Mouse (Mus musculus) stomach, embryonic 14.5 days (tissue): ENCODE measurements around the gene Nemp2. TPM values are rescaled to one million over a fixed set of nuclear protein-coding genes. Genes with fewer than 3 reads are reported as not detected.
A peak's percentile ranks its signal among the peaks of the same experiment; 100 is the strongest.

ENCODE experiments used
- ATAC-seq: fragments of 200-750 bp; cut with Nextera tagmentation; 2 replicates; pipeline ENCODE4 v1.8.0; 2017; ENCODE audit warnings: low read depth, moderate TSS enrichment; ENCODE audit not compliant: insufficient number of reproducible peaks, insufficient read depth, low FRiP score
- H3K27ac ChIP-seq: fragments of 300-500 bp; sonication (generic); 2 replicates; pipeline ENCODE4 v1.5.1; 2014; ENCODE audit warnings: mild to moderate bottlenecking, low read length, moderate library complexity, mixed read lengths
- H3K27me3 ChIP-seq: fragments of 300-500 bp; sonication (generic); 2 replicates; pipeline ENCODE4 v1.6.1; 2014; ENCODE audit warnings: low read length, control low read depth, mixed read lengths; ENCODE audit not compliant: control insufficient read depth, insufficient read depth
- H3K36me3 ChIP-seq: fragments of 300-500 bp; sonication (generic); 2 replicates; pipeline ENCODE4 v1.6.1; 2014; ENCODE audit warnings: mild to moderate bottlenecking, control low read depth, low read length, moderate library complexity, mixed read lengths; ENCODE audit not compliant: control insufficient read depth, insufficient read depth
- H3K4me1 ChIP-seq: fragments of 300-500 bp; sonication (generic); 2 replicates; pipeline ENCODE4 v1.6.1; 2014; ENCODE audit warnings: low read length, control low read depth, mixed read lengths; ENCODE audit not compliant: control insufficient read depth, insufficient read depth
- H3K4me2 ChIP-seq: fragments of 300-500 bp; sonication (generic); replicated peaks from 2 replicates; pipeline ENCODE4 v1.6.1; 2014; ENCODE audit warnings: low read depth, low read length, control low read depth
- H3K4me3 ChIP-seq: fragments of 300-500 bp; sonication (generic); 2 replicates; pipeline ENCODE4 v1.5.1; 2014; ENCODE audit warnings: low read depth, low read length, control low read depth
- H3K9ac ChIP-seq: fragments of 300-500 bp; sonication (generic); replicated peaks from 2 replicates; pipeline ENCODE4 v1.6.1; 2014; ENCODE audit warnings: low read depth, mild to moderate bottlenecking, control low read depth, low read length, moderate library complexity, mixed read lengths
- H3K9me3 ChIP-seq: fragments of 300-500 bp; sonication (generic); 2 replicates; pipeline ENCODE4 v1.6.1; 2016; ENCODE audit warnings: low read depth, low read length, control low read depth; ENCODE audit not compliant: control insufficient read depth
- WGBS: fragments of 180-500 bp; shearing (Covaris S2); extraction: QIAGEN DNeasy Blood & Tissue Kit; methylation state at CpG from one replicate; pipeline ENCODE4 v1.1.7; 2014; 5-methylcytosine and 5-hydroxymethylcytosine counted together
- polyA plus RNA-seq: library from polyadenylated mRNA; unstranded; fragments of >200 nt; fragmentation: Nextera tagmentation; extraction: Ambion mirVana; gene quantifications from 2 replicates; pipeline ENCODE4 v1.2.1, GENCODE M21; 2014

Gene Nemp2
- 14.3 and 16.2 TPM in 2 replicates for polyA plus RNA-seq

DNA sequence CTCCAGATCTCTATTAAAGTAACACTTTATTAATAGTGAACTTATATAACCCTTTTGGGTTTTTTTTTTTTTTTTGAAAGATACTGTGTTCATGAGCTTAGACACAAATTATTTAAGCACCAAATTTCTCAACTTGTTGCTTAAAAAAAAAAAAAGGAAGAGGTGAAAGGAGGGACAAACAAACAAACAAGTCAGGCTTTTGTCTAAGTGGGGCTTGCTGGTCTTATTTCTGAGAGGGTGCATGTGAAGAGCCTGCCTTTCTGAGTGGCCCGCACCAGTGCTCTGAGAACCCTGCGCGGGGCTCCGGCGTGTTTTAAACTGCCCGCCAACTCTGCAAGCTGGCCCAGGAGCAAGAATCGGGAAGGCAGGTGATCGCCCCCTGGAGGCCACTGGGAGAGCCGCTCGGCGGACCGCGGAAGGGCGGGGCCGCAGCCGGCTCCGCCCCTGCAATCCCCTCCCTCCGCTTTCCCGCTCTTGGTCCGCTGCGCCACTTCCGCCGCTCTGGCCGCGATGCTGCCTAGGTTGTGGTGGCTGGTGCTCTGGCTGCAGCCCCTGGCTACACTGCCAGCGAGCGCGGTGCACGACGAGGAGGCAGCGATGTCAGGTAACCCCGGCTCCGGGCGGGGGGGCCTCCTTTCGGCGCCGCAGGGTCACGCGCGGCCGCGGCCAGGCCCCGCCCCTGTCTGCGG is at the start of gene Nemp2:
Gene Nemp2 (plus strand): TSS at position 456 of the 689 bp plus-strand sequence.
- peak; percentile 92 for ATAC-seq
- Histone ChIP-seq H3K27ac (peak within 1 kb of the TSS; percentile 81; the same call in 1 of the 2 replicates), H3K4me2 (peak within 1 kb of the TSS; percentile 66), H3K4me1 (peaks cover 6% of the 10 kb centered on the region; the same call in 1 of the 2 replicates), H3K9ac (peak within 1 kb of the TSS; percentile 64), H3K4me3 (peak within 1 kb of the TSS; percentile 89), H3K9me3 (no peaks in the 10 kb centered on the region), H3K36me3 (no peaks in the 10 kb centered on the region), H3K27me3 (no peaks in the 10 kb centered on the region)
- WGBS = under 1% methylated on average over 44 of the region's 44 CpGs

- no peaks in the 10 kb centered on the region for H3K27me3 ChIP-seq
- ATAC-seq = no peak
- no peak overlapping the region for H3K27ac ChIP-seq
- H3K9me3 ChIP-seq = no peaks in the 10 kb centered on the region
- no peaks in the 10 kb centered on the region for H3K36me3 ChIP-seq
- peaks cover 18% of the 10 kb centered on the region; the same call in 1 of the 2 replicates for H3K4me1 ChIP-seq
- no peak overlapping the region for H3K4me2 ChIP-seq
- 49% methylated on average over 6 of the region's 6 CpGs for WGBS
- no peak overlapping the region for H3K9ac ChIP-seq
- no peak overlapping the region for H3K4me3 ChIP-seq
These were observed 48.8 kb upstream of the Nemp2 start for GRCm38 (mm10) chr1:52581744-52582143.

DNA sequence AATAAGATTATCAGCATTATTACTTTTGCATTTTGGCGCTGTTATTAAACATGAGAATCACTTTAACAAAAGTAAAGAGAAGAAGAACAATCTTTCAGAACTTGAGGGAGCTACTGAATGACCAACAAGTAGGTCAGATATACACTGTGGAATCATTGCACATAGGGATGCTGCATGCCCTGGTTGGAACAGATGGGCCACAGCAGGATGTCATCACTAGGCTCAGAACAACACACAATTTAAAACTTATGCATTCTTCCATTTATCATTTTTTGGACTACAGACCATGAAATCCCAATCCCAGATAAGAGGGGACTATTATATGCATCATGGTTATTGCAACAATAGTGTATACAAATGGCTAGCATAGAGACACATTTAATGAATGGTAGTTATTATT is 47.6 kb upstream of the Nemp2 start:
- H3K9ac ChIP-seq = no peak overlapping the region
- no peak overlapping the region for H3K27ac ChIP-seq
- H3K36me3 ChIP-seq = no peaks in the 10 kb centered on the region
- no peaks in the 10 kb centered on the region for H3K27me3 ChIP-seq
- ATAC-seq = no peak
- H3K9me3 ChIP-seq = no peaks in the 10 kb centered on the region
- WGBS = 95% methylated on average over 1 of the region's 1 CpGs
- peaks cover 16% of the 10 kb centered on the region; the same call in 1 of the 2 replicates for H3K4me1 ChIP-seq
- no peak overlapping the region for H3K4me2 ChIP-seq
- no peak overlapping the region for H3K4me3 ChIP-seq

DNA sequence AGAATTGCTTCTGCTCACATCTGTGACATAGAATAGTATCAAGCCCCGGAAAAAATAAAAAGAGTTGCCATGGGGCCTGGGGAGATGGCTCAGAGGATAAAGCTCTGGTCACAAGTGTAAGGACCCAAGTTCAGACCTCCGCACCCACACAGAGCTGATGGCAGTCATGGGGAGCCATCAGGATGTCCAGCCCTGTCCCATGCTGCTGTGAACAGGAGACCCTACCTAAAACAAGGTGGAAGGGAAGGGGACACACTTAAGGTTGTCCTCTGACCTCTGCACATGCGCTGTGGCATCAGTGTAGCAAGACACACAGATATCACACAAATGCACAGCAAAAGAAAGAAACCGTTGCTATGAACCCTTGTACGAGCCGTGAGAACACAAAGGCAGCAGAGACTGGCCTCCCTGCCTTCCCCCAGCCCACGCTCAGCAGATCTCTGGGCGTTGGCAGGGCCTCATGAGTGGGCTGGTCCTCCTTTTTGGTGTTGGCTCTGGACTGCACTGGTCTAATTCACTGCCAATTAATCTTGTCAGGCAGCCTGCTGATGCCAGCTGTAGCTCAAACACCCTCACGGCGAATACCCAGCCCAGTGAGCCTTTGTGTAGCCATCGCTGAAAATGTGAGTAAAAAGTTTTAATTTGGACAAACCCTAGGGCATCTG is 33.4 kb upstream of the Nemp2 start:
- peak; percentile 81; the same call in 1 of the 2 replicates for ATAC-seq
- no peaks in the 10 kb centered on the region for H3K36me3 ChIP-seq
- no peak overlapping the region for H3K4me2 ChIP-seq
- no peak overlapping the region for H3K4me3 ChIP-seq
- no peak overlapping the region for H3K9ac ChIP-seq
- H3K9me3 ChIP-seq = no peaks in the 10 kb centered on the region
- H3K4me1 ChIP-seq = peaks cover 5% of the 10 kb centered on the region; the same call in 1 of the 2 replicates
- H3K27ac ChIP-seq = peak overlapping the region; percentile 13; the same call in 1 of the 2 replicates
- H3K27me3 ChIP-seq = no peaks in the 10 kb centered on the region
- WGBS = 51% methylated on average over 11 of the region's 11 CpGs

GRCm38 (mm10) chr1:52597761-52598160 is 32.7 kb upstream of the Nemp2 start:
- Histone ChIP-seq H3K27ac (peak overlapping the region; percentile 2; the same call in 1 of the 2 replicates), H3K36me3 (no peaks in the 10 kb centered on the region), H3K4me2 (peak overlapping the region; percentile 18; the same call in 1 of the 2 replicates), H3K4me3 (no peak overlapping the region), H3K9ac (no peak overlapping the region), H3K4me1 (peaks cover 5% of the 10 kb centered on the region; the same call in 1 of the 2 replicates), H3K9me3 (no peaks in the 10 kb centered on the region), H3K27me3 (no peaks in the 10 kb centered on the region)
- ATAC-seq = peak; percentile 90
- WGBS = 34% methylated on average over 11 of the region's 11 CpGs

GRCm38 (mm10) chr1:52598361-52598760 is 32.1 kb upstream of the Nemp2 start:
- Histone ChIP-seq H3K27ac (peak overlapping the region; percentile 2; the same call in 1 of the 2 replicates), H3K9ac (no peak overlapping the region), H3K27me3 (no peaks in the 10 kb centered on the region), H3K4me3 (no peak overlapping the region), H3K36me3 (no peaks in the 10 kb centered on the region), H3K9me3 (no peaks in the 10 kb centered on the region), H3K4me1 (peaks cover 5% of the 10 kb centered on the region; the same call in 1 of the 2 replicates), H3K4me2 (peak overlapping the region; percentile 18; the same call in 1 of the 2 replicates)
- whole genome bisulfite sequencing = 61% methylated on average over 4 of the region's 4 CpGs
- no peak for ATAC-seq

DNA sequence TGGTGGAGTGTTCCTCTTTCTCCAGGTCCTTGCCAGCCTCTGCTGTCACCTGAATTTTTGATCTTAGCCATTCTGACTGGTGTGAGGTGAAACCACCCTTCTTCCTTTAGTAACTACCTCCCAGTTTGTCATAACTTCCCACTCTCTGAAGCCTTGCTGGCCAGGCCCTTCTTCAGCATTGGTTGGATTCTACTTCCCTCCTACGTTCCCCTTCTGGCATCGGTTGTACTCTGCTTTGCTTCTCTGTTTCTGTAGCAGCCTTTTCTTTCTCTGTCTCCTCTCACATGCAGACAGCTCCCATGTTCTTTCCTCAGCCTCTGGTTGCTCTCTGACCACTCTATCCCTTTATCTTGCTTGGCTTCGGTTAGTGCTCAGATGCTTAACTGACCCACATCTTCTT is 29.0 kb upstream of the Nemp2 start:
- ATAC-seq = no peak
- 82% methylated on average over 3 of the region's 3 CpGs for WGBS

DNA sequence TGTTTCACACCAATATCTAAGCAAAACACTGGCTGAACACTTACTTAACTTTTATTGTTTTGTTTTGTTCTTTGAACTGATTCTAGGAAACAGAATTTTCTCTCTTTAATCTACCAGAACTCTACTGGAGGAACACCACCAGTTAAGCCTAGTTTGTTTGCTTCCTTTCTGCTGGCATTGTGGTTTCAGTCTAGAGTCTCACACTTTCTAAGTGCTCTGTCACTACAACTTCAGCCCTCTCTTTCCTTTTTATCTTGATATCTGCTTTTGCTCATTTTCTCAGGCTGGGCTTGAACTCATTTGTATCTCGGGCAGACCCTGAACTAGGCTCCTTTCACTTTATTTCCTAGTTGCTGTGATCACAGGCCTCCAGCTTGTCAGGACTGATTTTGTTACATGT is 22.8 kb upstream of the Nemp2 start:
- no peak overlapping the region for H3K4me3 ChIP-seq
- WGBS = 75% methylated on average over 1 of the region's 1 CpGs
- ATAC-seq = no peak
- no peak overlapping the region for H3K27ac ChIP-seq
- no peaks in the 10 kb centered on the region for H3K9me3 ChIP-seq
- H3K4me1 ChIP-seq = no peaks in the 10 kb centered on the region
- H3K27me3 ChIP-seq = no peaks in the 10 kb centered on the region
- no peaks in the 10 kb centered on the region for H3K36me3 ChIP-seq
- no peak overlapping the region for H3K4me2 ChIP-seq
- H3K9ac ChIP-seq = no peak overlapping the region

More for the DNA sequence above, 29.0 kb upstream of the Nemp2 start:
- Histone ChIP-seq H3K4me2 (no peak overlapping the region), H3K27ac (no peak overlapping the region), H3K27me3 (no peaks in the 10 kb centered on the region), H3K4me3 (no peak overlapping the region), H3K36me3 (no peaks in the 10 kb centered on the region), H3K9ac (no peak overlapping the region), H3K4me1 (peaks cover 5% of the 10 kb centered on the region; the same call in 1 of the 2 replicates), H3K9me3 (no peaks in the 10 kb centered on the region)
